Mouse (Mus musculus) MEL (cell line): ENCODE results near the gene Edem2. TPM values are rescaled to one million over a fixed set of nuclear protein-coding genes. Genes with fewer than 3 reads are reported as not detected.

ENCODE experiments used
- DNase-seq: peaks from one replicate; pipeline ENCODE4 v3.0.0; 2011; ENCODE audit warnings: low read depth, low spot score
- H3K27ac ChIP-seq: 2 replicates; pipeline ENCODE4 v1.5.1; 2012; ENCODE audit warnings: low read depth, mild to moderate bottlenecking, control low read depth, low read length, moderate library complexity; ENCODE audit not compliant: control insufficient read depth
- H3K27me3 ChIP-seq, 2 experiments: fragments of 150-350 bp in 1 of 2; sonication (generic) in 1 of 2; 2 replicates each; pipeline ENCODE4 v1.6.1; 2012; ENCODE audit warnings: low read length in 2 of 2, mild to moderate bottlenecking in 2 of 2, improper control_type of control experiment in 1 of 2, moderate library complexity in 1 of 2; ENCODE audit not compliant: insufficient read depth in 2 of 2, control insufficient read depth in 1 of 2
- H3K36me3 ChIP-seq, 2 experiments: 2 replicates each; pipeline ENCODE4 v1.6.1; 2012 to 2014; ENCODE audit warnings: low read length in 2 of 2, improper control_type of control experiment in 1 of 2, inconsistent platforms in 1 of 2, mild to moderate bottlenecking in 1 of 2; ENCODE audit not compliant: insufficient read depth in 2 of 2, control insufficient read depth in 1 of 2
- H3K4me1 ChIP-seq, 2 experiments: fragments of 150-350 bp in 1 of 2; sonication (generic) in 1 of 2; 2 replicates each; pipeline ENCODE4 v1.6.1; 2012; ENCODE audit warnings: low read length in 2 of 2, improper control_type of control experiment in 1 of 2, mild to moderate bottlenecking in 1 of 2; ENCODE audit not compliant: insufficient read depth in 2 of 2, control insufficient read depth in 1 of 2
- H3K4me3 ChIP-seq, 2 experiments: fragments of 150-350 bp in 1 of 2; sonication (generic) in 1 of 2; 2 replicates each; pipeline ENCODE4 v1.5.1; 2012; ENCODE audit warnings: low read depth in 2 of 2, low read length in 2 of 2, mild to moderate bottlenecking in 2 of 2, moderate library complexity in 2 of 2, control low read depth in 1 of 2, improper control_type of control experiment in 1 of 2; ENCODE audit not compliant: control insufficient read depth in 1 of 2, insufficient read depth in 1 of 2
- H3K79me2 ChIP-seq: 2 replicates; pipeline ENCODE4 v1.6.1; 2012; ENCODE audit warnings: mild to moderate bottlenecking, low read length, moderate library complexity; ENCODE audit not compliant: control insufficient read depth, poor library complexity, insufficient read depth
- H3K9ac ChIP-seq: 2 replicates; pipeline ENCODE4 v1.6.1; 2012; ENCODE audit warnings: low read depth, mild to moderate bottlenecking, control low read depth, low read length, moderate library complexity; ENCODE audit not compliant: control insufficient read depth, poor library complexity, severe bottlenecking
- H3K9me3 ChIP-seq: fragments of 150-350 bp; sonication (generic); replicated peaks from 2 replicates; pipeline ENCODE4 v1.6.1; 2012; ENCODE audit warnings: mild to moderate bottlenecking, low read length, improper control_type of control experiment, moderate library complexity; ENCODE audit not compliant: insufficient read depth
- BHLHE40 ChIP-seq: IDR thresholded peaks from 2 replicates; pipeline ENCODE4 v1.6.1; 2012; ENCODE audit warnings: low read depth, mild to moderate bottlenecking, inconsistent platforms, low read length, improper control_type of control experiment, borderline replicate concordance
- CHD2 ChIP-seq: IDR thresholded peaks from 2 replicates; pipeline ENCODE4 v1.6.1; 2011; ENCODE audit warnings: low read length, improper control_type of control experiment
- CTCF ChIP-seq, 3 experiments: IDR thresholded peaks in 2 of 3; conservative IDR thresholded peaks in 1 of 3; 2 replicates each; pipeline ENCODE4 v1.5.1; 2011 to 2012; ENCODE audit warnings: low read length in 3 of 3, low read depth in 2 of 3, mild to moderate bottlenecking in 2 of 3, improper control_type of control experiment in 1 of 3, inconsistent platforms in 1 of 3, mixed read lengths in 1 of 3, moderate library complexity in 1 of 3; ENCODE audit not compliant: control insufficient read depth in 1 of 3, insufficient read depth in 1 of 3, poor library complexity in 1 of 3, severe bottlenecking in 1 of 3
- E2F4 ChIP-seq: IDR thresholded peaks from 2 replicates; pipeline ENCODE4 v1.6.1; 2011; ENCODE audit warnings: low read depth, low read length, improper control_type of control experiment, borderline replicate concordance
- ELF1 ChIP-seq: IDR thresholded peaks from 2 replicates; pipeline ENCODE4 v1.6.1; 2014; ENCODE audit warnings: low read depth, mild to moderate bottlenecking, inconsistent platforms, low read length, improper control_type of control experiment, moderate library complexity
- EP300 ChIP-seq, 2 experiments: IDR thresholded peaks; 2 replicates each; pipeline ENCODE4 v1.6.1; 2011; ENCODE audit warnings: improper control_type of control experiment in 2 of 2, low read length in 2 of 2, low read depth in 1 of 2, mild to moderate bottlenecking in 1 of 2
- ETS1 ChIP-seq: IDR thresholded peaks from 2 replicates; pipeline ENCODE4 v1.6.1; 2012; ENCODE audit warnings: low read depth, mild to moderate bottlenecking, inconsistent platforms, low read length, improper control_type of control experiment, moderate library complexity
- GABPA ChIP-seq: IDR thresholded peaks from 2 replicates; pipeline ENCODE4 v1.6.1; 2012; ENCODE audit warnings: low read depth, mild to moderate bottlenecking, inconsistent platforms, low read length, improper control_type of control experiment, moderate library complexity
- GATA1 ChIP-seq: IDR thresholded peaks from 2 replicates; pipeline ENCODE4 v1.6.1; 2011; ENCODE audit warnings: low read depth, low read length, improper control_type of control experiment
- HCFC1 ChIP-seq: IDR thresholded peaks from 2 replicates; pipeline ENCODE4 v1.6.1; 2012; ENCODE audit warnings: low read depth, mild to moderate bottlenecking, inconsistent platforms, low read length, improper control_type of control experiment, moderate library complexity
- JUND ChIP-seq: IDR thresholded peaks from 2 replicates; pipeline ENCODE4 v1.6.1; 2011; ENCODE audit warnings: low read depth, mild to moderate bottlenecking, improper control_type of control experiment, low read length
- KAT2A ChIP-seq: conservative IDR thresholded peaks from 2 replicates; pipeline ENCODE4 v1.6.1; 2012; ENCODE audit warnings: low read depth, low read length, improper control_type of control experiment, inconsistent platforms
- MAFK ChIP-seq: IDR thresholded peaks from 2 replicates; pipeline ENCODE4 v1.6.1; 2011; ENCODE audit warnings: low read depth, mild to moderate bottlenecking, low read length, improper control_type of control experiment, borderline replicate concordance
- MAX ChIP-seq: IDR thresholded peaks from 2 replicates; pipeline ENCODE4 v1.6.1; 2011; ENCODE audit warnings: low read length, improper control_type of control experiment
- MAZ ChIP-seq: IDR thresholded peaks from 2 replicates; pipeline ENCODE4 v1.6.1; 2012; ENCODE audit warnings: low read depth, mild to moderate bottlenecking, inconsistent platforms, low read length, improper control_type of control experiment
- MEF2A ChIP-seq: IDR thresholded peaks from 2 replicates; pipeline ENCODE4 v1.6.1; 2014; ENCODE audit warnings: low read depth, mild to moderate bottlenecking, inconsistent platforms, low read length, improper control_type of control experiment; ENCODE audit not compliant: poor library complexity, insufficient replicate concordance, severe bottlenecking; ENCODE audit errors: extremely low read depth
- MXI1 ChIP-seq: IDR thresholded peaks from 2 replicates; pipeline ENCODE4 v1.6.1; 2011; ENCODE audit warnings: mild to moderate bottlenecking, low read depth, low read length, improper control_type of control experiment
- MYB ChIP-seq: IDR thresholded peaks from 2 replicates; pipeline ENCODE4 v1.6.1; 2011; ENCODE audit warnings: mild to moderate bottlenecking, low read depth, low read length, improper control_type of control experiment
- MYC ChIP-seq: IDR thresholded peaks from 2 replicates; pipeline ENCODE4 v1.6.1; 2011; ENCODE audit warnings: low read depth, mild to moderate bottlenecking, low read length, improper control_type of control experiment, moderate library complexity
- NRF1 ChIP-seq: IDR thresholded peaks from 2 replicates; pipeline ENCODE4 v1.6.1; 2014; ENCODE audit warnings: low read depth, mild to moderate bottlenecking, inconsistent platforms, low read length, improper control_type of control experiment, moderate library complexity; ENCODE audit not compliant: poor library complexity, insufficient read depth, severe bottlenecking
- POLR2AphosphoS2 ChIP-seq: IDR thresholded peaks from 2 replicates; pipeline ENCODE4 v1.6.1; 2011; ENCODE audit warnings: low read length, improper control_type of control experiment
- POLR2AphosphoS5 ChIP-seq: IDR thresholded peaks from 2 replicates; pipeline ENCODE4 v1.6.1; 2012; ENCODE audit warnings: low read depth, borderline replicate concordance, mild to moderate bottlenecking, inconsistent platforms, low read length, moderate library complexity, mixed read lengths
- RAD21 ChIP-seq: IDR thresholded peaks from 2 replicates; pipeline ENCODE4 v1.6.1; 2011; ENCODE audit warnings: mild to moderate bottlenecking, low read depth, low read length, improper control_type of control experiment
- RCOR1 ChIP-seq: IDR thresholded peaks from 2 replicates; pipeline ENCODE4 v1.6.1; 2012; ENCODE audit warnings: low read depth, mild to moderate bottlenecking, inconsistent platforms, low read length, improper control_type of control experiment
- SIN3A ChIP-seq: IDR thresholded peaks from 2 replicates; pipeline ENCODE4 v1.6.1; 2012; ENCODE audit warnings: low read length, improper control_type of control experiment, inconsistent platforms
- TBP ChIP-seq: IDR thresholded peaks from 2 replicates; pipeline ENCODE4 v1.8.0; 2011; ENCODE audit warnings: low read depth, low read length, improper control_type of control experiment
- TCF12 ChIP-seq: IDR thresholded peaks from 2 replicates; pipeline ENCODE4 v1.6.1; 2014; ENCODE audit warnings: low read depth, mild to moderate bottlenecking, inconsistent platforms, low read length, improper control_type of control experiment, moderate library complexity
- UBTF ChIP-seq: IDR thresholded peaks from 2 replicates; pipeline ENCODE4 v1.6.1; 2012; ENCODE audit warnings: low read depth, mild to moderate bottlenecking, inconsistent platforms, low read length, improper control_type of control experiment, moderate library complexity, borderline replicate concordance; ENCODE audit not compliant: insufficient read depth
- ZC3H11A ChIP-seq: IDR thresholded peaks from 2 replicates; pipeline ENCODE4 v1.6.1; 2012; ENCODE audit warnings: low read depth, mild to moderate bottlenecking, inconsistent platforms, low read length, improper control_type of control experiment
- ZKSCAN1 ChIP-seq: IDR thresholded peaks from 2 replicates; pipeline ENCODE4 v1.6.1; 2012; ENCODE audit warnings: low read depth, mild to moderate bottlenecking, inconsistent platforms, low read length, improper control_type of control experiment, moderate library complexity
- polyA plus RNA-seq, 2 experiments: library from polyadenylated mRNA; stranded (reverse) in 1 of 2; unstranded in 1 of 2; fragments of >175 nt in 1 of 2; fragments of >200 nt in 1 of 2; gene quantifications; 2 replicates each; pipeline versions ENCODE4 v1.2.1 to v1.2.4; 2012; ENCODE audit warnings: low replicate concordance in 2 of 2, low read depth in 1 of 2; ENCODE audit not compliant: insufficient read length in 2 of 2, insufficient read depth in 1 of 2, missing spikeins in 1 of 2
- total RNA-seq: library from RNA; depleted of rRNA; stranded (reverse); fragments of 300-350 nt; gene quantifications from 2 replicates; pipeline ENCODE4 v1.2.3, GENCODE M21; 2012

The Edem2 gene
- total and polyA plus RNA-seq, 3 experiments: 40.7 to 43.8 TPM; not detected in 1

DNA sequence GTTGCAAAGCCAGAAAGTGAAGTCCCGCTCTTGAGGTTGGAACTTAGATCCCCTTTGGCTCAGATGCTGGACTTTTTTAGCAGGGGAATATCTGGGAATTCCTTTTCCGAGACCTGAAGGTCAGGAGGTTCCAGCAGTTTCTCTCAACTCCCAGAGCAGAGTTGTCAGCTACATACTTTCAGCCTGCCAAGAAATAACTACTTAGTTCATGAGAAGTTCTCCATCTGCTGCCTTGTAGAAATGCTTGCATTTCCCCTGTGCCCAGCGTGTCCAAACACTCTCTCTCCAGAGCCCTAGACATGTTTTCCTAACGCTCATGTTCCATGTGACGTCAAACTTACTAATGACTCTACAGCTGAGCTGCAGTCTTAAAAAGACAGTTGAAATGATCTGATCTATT is 5.8 kb upstream of the Edem2 start:
- no peaks in the 10 kb centered on the region for H3K9me3 ChIP-seq
- H3K36me3 ChIP-seq: no peaks in the 10 kb centered on the region; a peak in 2 of 4 replicates
- no peak overlapping the region for H3K27ac ChIP-seq
- no peak overlapping the region for H3K9ac ChIP-seq
- no peaks in the 10 kb centered on the region for H3K79me2 ChIP-seq
- H3K27me3 ChIP-seq: peaks cover 1 to 3% of the 10 kb centered on the region in 2 experiments; a peak in 3 of 4 replicates
- no peak for TF ChIP-seq MAZ
- TF ChIP-seq ETS1: no peak
- TF ChIP-seq EP300 (IDR thresholded peaks at IDR 0.05; ENCODE audit: low read depth in 1 of 2, low read length in 2 of 2): no peak
- TF ChIP-seq MYB: no peak
- TF ChIP-seq MXI1: no peak
- TF ChIP-seq E2F4: no peak
- TF ChIP-seq NRF1: no peak
- TF ChIP-seq MYC: no peak
- no peak for TF ChIP-seq ZKSCAN1
- no peak for TF ChIP-seq TBP
- no peak for TF ChIP-seq GABPA
- no peak for TF ChIP-seq TCF12
- TF ChIP-seq HCFC1: no peak
- TF ChIP-seq POLR2AphosphoS5: no peak
- TF ChIP-seq RAD21: no peak
- no peak overlapping the region for H3K4me3 ChIP-seq
- H3K4me1 ChIP-seq: peaks cover 0 to 4% of the 10 kb centered on the region in 2 experiments; a peak in 2 of 4 replicates
- DNase-seq: no peak

DNA sequence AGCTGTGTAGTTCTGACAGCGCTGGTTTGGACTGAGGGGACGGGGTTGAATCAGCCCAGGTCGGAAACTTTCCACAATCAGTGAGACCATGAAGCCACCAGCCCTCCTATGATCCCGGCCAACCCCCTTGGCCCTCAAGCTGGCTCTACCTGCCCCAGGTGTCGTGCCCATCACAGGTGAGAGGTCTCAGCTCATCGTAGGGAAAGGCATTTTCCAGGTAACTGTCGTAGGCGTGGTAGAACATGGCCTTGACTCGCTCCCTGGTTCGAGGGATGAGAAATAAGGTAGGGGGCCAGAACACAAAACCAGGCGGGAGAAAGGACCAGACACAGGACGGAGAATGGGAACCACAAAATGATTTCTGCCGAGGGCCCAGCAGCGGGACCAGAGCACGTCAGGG is 533 bp downstream of the Edem2 start:
- Histone ChIP-seq H3K9me3 (no peaks in the 10 kb centered on the region), H3K79me2 (no peaks in the 10 kb centered on the region), H3K4me1 (peaks cover 0 to 14% of the 10 kb centered on the region in 2 experiments; a peak in 2 of 4 replicates), H3K36me3 (peaks cover 0 to 3% of the 10 kb centered on the region in 2 experiments; a peak in 2 of 4 replicates), H3K9ac (peak overlapping the region; percentile 61)
- DNase-seq: no peak
- no peak for TF ChIP-seq ZC3H11A
- no peak for TF ChIP-seq ETS1
- TF ChIP-seq MYC: no peak
- no peak for TF ChIP-seq TCF12
- TF ChIP-seq MAX: no peak
- no peak for TF ChIP-seq MAFK
- TF ChIP-seq UBTF: no peak
- no peak for TF ChIP-seq BHLHE40
- TF ChIP-seq RCOR1: no peak
- TF ChIP-seq POLR2AphosphoS2: no peak
- TF ChIP-seq MAZ: no peak
- TF ChIP-seq GATA1: no peak
- TF ChIP-seq ELF1: no peak
- no peak for TF ChIP-seq CHD2
- TF ChIP-seq JUND: no peak
- no peak for TF ChIP-seq GABPA
- TF ChIP-seq CTCF (IDR thresholded peaks at IDR 0.05 in 2 of 3, conservative IDR thresholded peaks at IDR 0.05 in 1 of 3; ENCODE audit: control insufficient read depth in 1 of 3, insufficient read depth in 1 of 3, low read depth in 2 of 3, low read length in 3 of 3, poor library complexity in 1 of 3, severe bottlenecking in 1 of 3): no peak
- TF ChIP-seq SIN3A: no peak
- TF ChIP-seq MEF2A: no peak
- no peak for TF ChIP-seq KAT2A
- TF ChIP-seq, all 39 proteins: peak for 0
- Histone ChIP-seq H3K27ac (no peak overlapping the region), H3K27me3 (peaks cover 1% of the 10 kb centered on the region in 2 experiments; a peak in 2 of 4 replicates), H3K4me3 (peak overlapping the region; percentile 66 to 81)
